Mouse (Mus musculus): ENCODE data around the gene Keg1.
"Not testable (repeated sequence)": the region's sequence is repeated elsewhere in the genome, so short reads cannot be mapped to it uniquely, and the experiment has no call there.

Gene Keg1

DNA sequence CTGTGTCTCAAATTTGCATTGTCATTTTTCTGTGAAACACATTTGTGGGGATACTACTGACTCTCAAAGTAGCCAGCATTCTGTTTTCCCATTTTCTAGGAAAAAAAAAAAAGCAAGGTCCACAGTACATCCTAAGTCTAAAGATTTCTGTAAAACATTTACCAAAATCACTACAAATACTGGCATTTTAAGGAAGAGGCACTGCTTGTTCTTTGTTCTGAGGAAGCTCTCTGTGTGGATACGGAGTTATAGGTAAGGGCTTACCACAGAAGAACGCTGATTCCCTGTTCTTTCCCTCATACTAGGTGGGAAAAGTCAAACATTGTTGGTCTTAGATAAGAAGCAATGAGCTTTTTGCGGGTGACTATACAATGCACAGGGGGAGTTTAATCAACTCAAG is at the start of gene Keg1:
Keg1 (plus strand) TSS at position 197 of the 400 bp plus-strand sequence.
- no peak for DNase-seq

DNA sequence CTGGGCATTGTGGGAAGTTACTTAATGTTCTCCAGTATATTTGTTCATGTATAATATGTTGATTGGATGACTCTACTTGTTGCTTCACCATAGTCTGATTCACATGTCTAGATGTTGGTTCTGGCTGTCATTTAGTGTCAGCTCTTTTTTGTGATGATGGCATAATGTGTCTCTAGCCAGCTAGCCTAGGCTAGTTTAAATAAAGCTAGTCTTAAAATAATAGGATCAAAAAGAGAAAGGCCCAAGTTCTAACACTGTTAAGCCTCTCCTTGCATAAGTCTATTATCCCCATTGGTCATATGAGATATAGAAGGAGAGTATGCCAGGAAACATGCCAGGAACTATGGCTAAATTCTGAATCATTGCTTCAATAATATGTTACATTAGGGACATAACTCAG is 46.1 kb upstream of the Keg1 start:
- no peak for DNase-seq

DNA sequence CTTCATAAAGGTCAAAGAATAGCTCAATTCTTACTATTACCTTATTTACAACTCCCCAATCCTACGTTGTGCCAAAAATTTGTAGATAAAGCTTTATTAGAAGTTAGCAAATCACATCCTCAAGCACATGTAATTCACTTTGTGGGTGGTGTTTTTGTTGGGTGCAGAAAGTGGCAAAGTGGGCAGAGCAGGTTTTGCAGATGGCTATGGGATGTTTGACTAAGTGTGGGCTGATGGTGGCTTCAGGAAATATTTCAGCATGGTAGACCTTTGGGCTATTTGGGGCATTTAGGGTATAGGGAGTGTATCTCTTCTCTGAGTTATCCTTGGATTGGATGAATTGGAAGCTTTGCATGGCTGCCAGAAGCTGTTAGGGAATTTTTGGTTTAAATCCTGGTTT is 29.4 kb upstream of the Keg1 start:
- no peak for DNase-seq

DNA sequence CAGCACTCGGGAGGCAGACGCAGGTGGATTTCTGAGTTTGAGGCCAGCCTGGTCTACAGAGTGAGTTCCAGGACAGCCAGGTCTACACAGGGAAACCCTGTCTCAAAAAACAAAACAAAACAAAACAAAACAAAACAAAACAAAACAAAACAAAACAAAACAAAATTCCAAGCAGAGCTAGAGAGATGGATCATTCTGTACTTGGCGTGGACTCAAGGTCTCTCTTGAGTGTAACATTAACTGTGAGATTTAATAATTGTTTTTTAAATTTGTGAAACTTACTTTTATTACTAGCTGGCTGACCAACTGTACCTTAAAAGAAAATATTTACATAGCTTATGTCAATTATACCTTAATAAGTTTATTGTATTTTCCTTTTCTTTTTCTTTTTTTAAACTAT is 27.0 kb upstream of the Keg1 start:
- not testable (repeated sequence) for DNase-seq

DNA sequence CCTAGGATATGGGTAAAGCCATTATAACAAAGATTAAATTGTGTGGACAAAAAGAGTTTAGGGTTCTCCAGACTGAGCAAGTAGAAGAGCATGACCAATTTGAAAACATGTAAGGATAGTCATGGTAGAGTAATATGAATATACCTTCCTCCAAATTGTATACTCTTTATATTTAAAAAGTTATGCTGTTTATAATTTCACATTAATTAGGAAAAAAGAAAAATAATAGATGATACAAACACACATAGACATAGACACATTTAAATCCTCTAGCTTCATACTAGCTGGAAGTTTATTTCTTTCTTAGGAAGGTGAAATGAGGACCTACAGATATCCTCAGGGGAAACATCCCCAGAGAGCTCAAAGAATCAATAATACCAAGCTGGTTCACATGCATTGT is 25.4 kb upstream of the Keg1 start, which contains the start of gene Olfr1442:
Olfr1442 (plus strand) TSS at position 301 of the 400 bp plus-strand sequence.
- DNase-seq: no peak

DNA sequence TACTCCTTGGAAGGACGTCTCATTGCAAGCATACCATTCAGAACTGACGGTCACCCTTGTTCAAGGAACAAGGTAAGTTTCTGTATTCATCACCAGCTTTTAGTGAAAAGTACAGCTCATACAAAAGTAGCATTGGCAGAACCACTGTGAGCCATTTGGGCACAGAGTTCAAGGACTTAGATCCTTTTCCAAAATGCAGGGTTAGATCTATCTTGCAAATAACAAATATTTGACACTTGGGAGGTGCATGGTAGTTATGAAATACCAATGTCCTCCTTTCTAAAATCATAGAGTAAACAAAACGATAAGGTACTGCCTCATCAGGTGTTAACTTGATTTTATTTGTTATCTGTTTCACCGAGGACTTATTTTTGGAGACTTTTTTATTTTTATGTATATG is 24.5 kb upstream of the Keg1 start:
- no peak for DNase-seq

DNA sequence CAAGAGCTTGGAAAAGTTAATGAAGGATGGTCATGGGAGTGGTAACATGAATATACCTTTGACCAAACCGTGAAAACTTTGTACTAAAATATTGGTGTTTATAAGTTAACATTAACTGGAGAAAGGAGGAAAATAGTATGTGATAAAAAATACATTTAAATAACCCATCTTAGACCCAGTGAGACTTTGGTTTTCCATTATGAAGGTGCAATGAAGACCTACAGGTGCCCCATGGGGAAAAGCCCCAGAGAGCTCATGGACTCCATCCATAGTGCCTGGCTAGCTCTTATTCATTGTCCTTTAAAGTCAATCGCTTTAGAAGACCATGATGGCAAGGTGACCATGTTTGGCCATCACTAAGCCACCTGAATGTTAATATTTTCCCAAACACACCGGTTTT is 17.8 kb upstream of the Keg1 start, which contains the start of gene Olfr1443:
Olfr1443 (plus strand) TSS at position 301 of the 400 bp plus-strand sequence.
- no peak for DNase-seq

DNA sequence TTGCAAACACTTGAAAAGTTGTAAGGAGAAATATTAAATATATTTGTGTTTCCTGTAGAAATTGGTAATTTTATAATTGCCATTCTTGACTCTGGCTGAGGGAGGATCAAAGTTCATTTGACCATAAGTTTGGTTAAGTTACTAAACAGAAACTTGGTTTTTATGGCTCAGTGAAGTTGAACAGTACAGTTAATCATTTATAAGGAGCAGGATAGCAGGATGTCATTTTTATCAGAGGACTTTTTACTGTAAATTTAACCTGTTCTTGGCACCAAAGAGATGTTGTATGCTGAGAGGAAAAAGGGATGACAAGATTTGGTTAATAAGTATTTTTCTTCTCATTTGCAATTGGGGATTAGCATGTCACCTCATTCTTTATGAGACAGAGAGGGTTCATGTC is 10.9 kb upstream of the Keg1 start:
- DNase-seq: no peak

DNA sequence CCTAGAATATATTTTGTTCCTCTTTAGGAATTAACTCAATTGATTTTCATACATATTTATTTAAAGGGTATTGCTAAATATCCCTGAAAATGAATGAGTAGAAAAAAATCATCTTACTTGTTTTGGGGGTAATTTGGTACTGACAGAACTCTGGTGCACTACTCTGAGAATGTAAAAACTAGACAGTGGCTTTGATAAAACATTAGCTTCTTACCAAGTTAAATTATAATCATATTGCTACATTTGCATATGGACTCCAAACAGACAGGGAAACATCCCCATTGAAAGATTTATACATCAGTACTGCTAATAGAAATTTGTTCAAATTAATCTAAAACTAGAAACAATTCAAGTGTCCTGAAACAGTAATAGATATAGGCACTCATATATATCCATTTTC is 10.4 kb upstream of the Keg1 start:
- no peak for DNase-seq

DNA sequence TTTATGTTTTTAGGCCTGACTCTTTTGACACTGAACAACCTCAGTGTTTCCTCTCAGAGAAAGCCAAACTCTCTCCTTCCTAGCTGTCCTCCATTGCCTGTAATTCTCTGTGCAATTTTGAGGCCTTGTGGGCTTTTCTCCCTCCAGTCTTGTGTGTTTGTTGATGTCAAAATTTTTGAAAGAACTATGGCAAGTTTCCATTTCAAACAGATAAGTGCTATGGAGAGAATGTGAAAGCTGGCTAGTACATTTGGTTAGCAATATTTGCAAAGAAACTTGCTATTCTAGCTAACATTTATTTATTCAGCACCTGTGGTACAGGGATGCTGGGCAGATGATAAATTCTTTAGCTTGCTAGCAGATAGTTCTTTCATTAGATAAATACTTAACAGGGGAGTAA is 635 bp downstream of the Keg1 start:
- no peak for DNase-seq

DNA sequence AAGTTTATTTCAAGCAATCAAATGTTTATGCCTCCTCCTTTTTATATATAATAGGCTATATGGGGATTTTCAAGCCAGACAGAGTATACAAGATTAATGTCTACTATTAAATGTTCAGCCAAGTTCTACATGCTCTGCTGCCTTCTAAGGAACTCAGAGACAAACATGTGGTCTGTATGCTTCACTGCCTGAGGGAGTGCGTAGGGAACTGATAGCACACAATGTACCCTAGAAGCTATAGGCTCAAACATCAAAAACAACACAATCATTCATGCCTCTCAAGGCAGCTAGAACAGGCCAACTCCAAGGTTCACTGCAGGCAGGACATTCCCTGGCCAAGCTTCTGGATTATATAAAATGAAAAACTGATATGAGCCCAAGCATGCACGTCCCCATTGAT is 12.9 kb downstream of the Keg1 start:
- no peak for DNase-seq

DNA sequence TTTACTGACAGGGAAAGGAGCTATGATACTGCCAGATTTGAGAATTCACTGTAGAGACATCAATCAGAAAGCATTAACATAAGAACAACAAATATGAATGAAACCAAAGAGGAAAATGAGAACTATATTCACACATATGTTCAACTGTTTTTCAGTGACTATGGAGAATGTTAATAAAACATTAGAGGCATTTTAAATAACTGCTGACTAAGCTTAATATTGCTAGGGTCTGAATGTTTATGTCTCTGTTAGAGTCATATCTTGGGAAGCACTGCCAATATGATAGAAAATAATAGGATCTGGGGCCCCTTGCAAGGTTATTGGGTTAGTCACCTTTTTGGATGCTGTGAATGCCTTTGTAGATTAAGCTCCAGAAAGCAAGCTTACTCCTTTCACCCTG is 13.4 kb downstream of the Keg1 start:
- no peak for DNase-seq

DNA sequence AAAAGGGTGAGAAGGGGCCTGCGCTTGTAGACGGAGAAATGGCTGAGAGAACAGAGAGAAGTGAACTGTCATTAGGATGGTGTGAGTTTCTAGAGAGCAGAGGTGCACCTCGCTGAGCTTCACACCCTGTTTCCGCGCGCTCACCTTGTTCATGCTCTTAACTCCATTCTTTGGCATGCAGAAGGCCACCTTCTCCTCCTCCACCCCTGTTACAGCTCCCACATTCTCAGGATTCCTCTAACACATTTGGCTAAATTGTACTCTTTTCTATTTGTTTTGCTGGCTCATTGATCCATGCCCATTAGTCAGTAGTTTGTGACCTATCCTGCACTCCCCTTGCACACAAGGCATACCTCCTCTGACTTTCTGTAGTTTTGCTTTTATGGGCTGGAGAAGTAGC is 23.6 kb downstream of the Keg1 start:
- no peak for DNase-seq

DNA sequence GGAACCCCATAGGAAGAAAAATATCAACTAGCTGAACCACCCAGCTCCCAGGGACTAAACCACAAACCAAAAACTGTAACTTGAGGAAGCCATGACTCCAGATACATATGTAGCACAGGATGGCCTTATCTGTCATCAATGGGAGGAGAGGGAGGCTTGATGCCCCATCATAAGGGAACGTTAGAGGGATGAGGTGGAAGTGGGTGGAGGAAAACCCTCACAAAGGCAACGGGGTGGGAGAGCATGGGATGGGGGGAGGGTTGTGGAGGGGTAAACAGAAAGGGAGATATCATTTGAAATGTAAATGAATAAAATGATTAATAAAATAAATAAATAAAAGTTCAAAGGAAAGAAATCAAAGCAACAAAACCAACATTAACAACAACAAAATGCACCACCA is 24.9 kb downstream of the Keg1 start:
- DNase-seq: no peak

DNA sequence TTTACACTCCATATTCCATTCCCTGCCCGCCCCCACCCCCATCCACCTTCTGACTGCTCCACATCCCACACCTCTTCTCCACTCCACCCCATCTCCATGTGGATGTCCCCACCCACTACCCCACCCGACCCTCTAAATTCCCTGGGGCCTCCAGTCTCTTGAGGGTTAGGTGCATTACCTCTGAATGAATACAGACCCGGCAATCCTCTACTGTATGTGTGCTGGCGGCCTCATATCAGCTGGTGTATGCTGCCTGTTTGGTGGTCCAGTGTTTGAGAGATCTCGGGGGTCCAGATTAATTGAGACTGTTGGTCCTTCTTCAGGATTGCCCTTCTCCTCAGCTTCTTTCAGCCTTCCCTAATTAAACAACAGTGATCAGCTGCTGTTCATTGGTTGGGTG is 25.3 kb downstream of the Keg1 start:
- not testable (repeated sequence) for DNase-seq

DNA sequence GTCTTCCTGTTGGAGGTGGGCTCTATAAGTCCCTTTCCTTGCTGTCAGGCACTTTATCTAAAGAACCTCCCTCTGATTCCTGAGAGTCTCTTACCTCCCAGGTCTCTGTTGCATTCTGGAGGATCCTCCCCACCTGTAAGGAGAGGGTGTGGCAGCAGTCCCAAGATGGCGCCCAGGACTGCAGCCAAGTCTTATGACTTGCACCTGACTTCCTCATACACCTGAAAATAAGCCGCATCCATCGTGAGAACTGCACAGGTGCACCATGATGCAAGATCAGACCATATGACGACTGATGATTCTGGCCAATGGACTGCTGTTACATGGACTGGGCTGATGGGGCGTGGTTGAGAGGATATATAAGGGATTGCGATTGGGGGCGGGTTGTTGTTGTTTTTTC is 26.0 kb downstream of the Keg1 start:
- not testable (repeated sequence) for DNase-seq

DNA sequence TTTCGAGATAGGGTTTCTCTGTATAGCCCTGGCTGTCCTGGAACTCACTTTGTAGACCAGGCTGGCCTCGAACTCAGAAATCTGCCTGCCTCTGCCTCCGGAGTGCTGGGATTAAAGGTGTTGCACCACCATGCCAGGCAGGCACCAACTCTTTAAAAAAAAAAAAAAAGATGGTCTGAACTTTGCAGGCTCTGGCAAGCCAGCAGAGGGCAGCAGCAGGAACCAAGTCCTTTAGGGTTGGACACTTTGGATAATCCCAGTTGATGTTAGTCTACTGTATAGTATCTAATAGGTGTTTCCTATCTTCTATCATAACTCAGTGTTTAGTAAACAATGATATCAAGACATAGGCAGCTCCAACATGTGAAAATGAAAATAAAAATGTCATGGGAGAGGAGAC is 26.7 kb downstream of the Keg1 start:
- DNase-seq: peak; percentile 8

DNA sequence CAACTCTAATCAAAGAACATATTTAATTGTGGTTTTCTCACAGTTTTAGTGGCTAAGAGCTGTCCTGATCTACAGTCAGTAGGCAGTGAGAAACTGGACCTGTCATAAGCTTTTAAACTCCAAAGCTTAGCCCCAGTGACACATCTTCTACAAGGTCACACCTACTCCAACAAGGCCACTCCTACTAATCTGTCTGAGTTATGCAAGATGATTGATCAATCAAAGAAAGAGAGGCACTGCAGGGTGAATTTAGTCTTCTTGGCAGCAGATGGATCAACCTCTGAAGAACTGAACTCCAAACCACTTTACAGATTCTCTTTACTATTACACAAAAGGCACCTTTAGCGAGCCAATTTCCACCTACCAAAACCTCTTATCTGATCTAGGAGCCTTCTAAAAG is 30.3 kb downstream of the Keg1 start:
- no peak for DNase-seq

DNA sequence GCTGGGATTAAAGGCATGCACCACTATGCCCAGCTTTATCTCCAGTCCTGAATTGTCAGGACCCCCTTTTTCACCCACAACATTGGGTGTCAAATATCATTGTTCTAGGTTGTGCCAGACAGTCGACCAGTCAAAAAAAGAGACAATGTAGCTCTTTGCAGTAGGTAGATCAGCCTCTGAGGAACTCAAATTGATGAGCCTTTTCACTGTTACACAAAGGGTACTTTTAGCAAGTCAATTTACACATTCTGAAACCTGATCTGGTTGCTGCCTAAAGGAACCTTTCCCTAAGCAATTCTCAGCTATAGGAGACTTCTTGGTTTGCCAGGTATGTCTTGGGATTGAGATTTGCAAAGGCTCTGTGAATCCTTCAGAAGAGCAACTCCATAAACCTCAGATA is 35.5 kb downstream of the Keg1 start:
- DNase-seq: no peak

DNA sequence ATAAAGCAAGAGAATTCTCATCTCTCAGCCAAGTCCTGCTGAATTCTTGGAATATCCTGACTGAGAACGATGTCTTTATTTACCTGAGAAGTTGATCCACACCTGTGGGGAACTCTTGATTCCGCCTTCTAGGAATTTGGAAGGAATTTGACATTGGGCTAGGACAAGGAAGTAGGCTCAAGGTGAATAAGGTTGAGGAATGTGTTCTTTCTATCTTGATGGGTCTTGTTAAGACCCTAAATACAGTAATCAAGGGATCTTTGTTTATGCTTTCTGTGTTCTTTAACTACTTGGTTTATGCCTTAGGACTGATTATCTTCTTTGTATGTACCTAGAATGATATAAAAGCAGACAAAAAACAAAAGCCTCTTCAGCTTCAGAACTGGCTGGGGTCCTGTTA is 36.4 kb downstream of the Keg1 start:
- DNase-seq: no peak

DNA sequence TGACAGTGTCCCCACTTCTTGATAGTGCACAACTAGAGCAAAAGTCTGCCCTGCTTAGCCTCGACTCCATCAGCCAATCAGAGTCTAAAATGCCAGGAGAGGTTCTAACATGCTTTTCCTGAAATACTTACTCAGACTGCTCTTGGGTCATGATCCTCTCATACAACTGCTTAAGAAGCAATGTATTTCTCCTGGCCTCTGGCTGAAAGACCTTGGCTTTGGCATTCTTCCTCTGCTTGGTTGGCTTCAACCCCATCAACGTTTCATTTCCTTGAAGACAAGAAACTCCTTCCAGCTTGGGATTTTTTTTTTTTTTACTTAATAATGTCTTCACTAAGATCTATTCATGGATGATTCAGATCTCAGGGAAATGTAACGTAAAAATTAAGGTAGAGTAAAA is 60.7 kb downstream of the Keg1 start:
- DNase-seq: no peak

DNA sequence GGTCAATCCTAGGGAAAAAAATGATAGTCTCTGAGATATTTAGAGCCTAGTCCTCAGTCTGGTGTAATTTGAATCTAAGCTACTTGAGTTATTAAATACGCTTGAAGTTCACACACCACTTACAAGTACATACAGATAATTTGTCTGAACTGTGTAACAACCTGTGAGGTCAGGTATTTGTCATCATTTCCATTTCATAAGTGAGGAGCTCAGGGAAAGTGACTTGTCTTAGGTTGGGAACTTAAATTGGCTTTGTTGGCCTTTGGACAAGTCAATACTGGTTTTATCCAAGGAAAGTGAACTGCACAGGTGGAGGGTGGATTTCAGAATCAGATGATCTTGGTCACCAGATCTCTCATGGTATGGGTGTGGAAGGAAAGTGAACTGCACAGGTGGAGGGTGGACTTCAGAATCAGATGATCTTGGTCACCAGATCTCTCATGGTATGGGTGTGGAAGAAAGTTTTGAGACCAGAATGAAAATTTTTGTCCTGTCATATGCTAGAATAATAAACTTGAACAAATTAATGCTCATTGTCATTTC is 63.4 kb downstream of the Keg1 start:
- DNase-seq: no peak

DNA sequence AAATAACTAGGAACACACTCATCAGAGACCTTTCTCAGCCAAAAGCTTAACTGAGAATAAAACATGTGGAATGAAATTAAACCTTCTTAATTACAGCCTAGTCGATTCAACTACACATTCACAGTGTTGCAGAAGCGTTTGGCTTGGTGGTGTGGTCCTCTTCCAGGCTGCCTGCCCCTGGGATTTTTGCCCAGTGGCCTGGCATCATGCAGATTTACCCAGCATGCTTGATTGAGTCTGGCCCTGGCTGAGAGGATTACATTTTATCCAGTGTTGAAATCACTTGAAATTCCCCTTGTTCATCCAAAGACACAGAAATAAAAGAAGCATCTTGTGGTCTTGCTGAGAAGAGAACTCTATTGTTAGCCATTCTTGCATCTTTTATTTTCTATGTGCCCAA is 64.1 kb downstream of the Keg1 start:
- DNase-seq: peak; percentile 58

DNA sequence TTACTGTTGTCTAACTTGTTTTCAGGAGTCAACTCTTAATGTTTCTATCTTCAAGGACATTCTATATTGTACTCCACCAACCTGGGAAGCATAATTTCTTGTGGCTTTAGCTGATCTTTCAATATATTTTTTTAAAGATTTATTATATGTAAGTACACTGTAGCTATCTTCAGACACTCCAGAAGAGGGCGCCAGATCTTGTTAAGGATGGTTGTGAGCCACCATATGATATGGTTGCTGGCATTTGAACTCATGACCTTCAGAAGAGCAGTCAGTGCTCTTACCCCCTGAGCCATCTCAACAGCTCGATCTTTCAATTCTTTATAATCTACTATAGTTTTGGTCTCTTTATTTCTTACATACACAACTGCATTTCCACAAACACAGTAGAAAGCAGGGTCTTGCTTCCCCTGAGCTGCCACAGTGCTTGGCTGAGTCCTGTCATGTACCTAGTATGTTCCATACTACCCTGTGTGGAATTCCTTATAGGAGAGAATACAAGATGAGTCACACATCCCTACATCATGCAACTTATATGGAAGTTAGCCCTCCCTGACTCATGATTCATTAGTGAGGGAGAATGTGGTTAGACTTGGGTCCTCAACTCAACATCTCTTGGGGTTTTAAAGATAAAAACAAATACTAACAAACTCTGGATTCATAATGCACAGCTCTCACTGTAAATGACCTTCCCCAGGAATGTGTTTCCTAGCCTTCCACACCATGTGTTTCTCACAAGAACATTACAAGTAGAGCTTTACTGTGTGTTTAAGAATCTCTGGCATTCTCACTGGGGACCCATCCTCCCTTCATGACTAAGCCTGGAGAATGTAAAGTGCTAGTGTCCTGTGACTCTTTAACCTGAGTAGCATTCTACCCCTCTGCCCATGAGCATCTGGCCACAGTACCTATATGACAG is 66.9 kb downstream of the Keg1 start:
- DNase-seq: no peak

DNA sequence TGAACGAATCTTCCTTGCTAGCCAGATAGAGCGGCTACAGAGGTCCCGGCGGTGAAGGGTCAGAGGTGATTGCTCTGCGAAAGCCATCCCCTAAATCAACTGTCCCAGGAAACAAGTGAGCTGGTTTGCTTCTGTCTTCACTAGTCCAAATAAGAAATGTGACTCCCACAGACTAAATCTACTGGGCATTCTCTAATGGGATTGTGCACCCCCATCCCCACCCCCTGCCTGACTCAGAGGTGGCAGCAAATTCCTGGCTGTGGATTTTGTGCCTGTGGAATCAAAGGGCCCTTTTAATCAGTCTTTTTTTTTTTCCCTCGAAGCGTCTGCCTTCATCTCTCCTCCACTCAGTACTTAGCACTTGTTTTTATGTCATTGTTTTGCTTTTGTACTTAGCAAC is 69.7 kb downstream of the Keg1 start, which contains the start of gene Cntf:
Cntf (minus strand) TSS at position 325 of the 400 bp plus-strand sequence.
- no peak for DNase-seq
